Mouse (Mus musculus): ENCODE data around the gene Arpc2. TPM values are rescaled to one million over a fixed set of nuclear protein-coding genes. Genes with fewer than 3 reads are reported as not detected.

Gene Arpc2
- total RNA-seq, 2 experiments from 2014 or later: 140 to 145 TPM

GRCm38 (mm10) chr1:74237671-74238070 lies 1.8 kb downstream of the Arpc2 start:
- no peak for DNase-seq (ENCODE audit: low spot score in 2 of 2)

- no peak for DNase-seq (ENCODE audit: low spot score in 2 of 2)
Measured at GRCm38 (mm10) chr1:74238136-74238535, 2.3 kb downstream of the Arpc2 start.

- DNase-seq (ENCODE audit: low spot score in 2 of 2): no peak
Measured at GRCm38 (mm10) chr1:74239162-74239561, 3.3 kb downstream of the Arpc2 start.

- no peak for DNase-seq (ENCODE audit: low spot score in 2 of 2)
Measured at GRCm38 (mm10) chr1:74239618-74240017, 3.7 kb downstream of the Arpc2 start.

GRCm38 (mm10) chr1:74240311-74240710 lies 4.4 kb downstream of the Arpc2 start:
- DNase-seq (ENCODE audit: low spot score in 2 of 2): no peak

- no peak for DNase-seq (ENCODE audit: low spot score in 2 of 2)
Measured at GRCm38 (mm10) chr1:74240832-74241231, 4.9 kb downstream of the Arpc2 start.

- no peak for DNase-seq (ENCODE audit: low spot score in 2 of 2)
Measured at GRCm38 (mm10) chr1:74245525-74245924, 9.6 kb downstream of the Arpc2 start.

GRCm38 (mm10) chr1:74248799-74249198 lies 12.9 kb downstream of the Arpc2 start:
- no peak for DNase-seq (ENCODE audit: low spot score in 2 of 2)

GRCm38 (mm10) chr1:74249331-74249980 lies 13.6 kb downstream of the Arpc2 start:
- DNase-seq (ENCODE audit: low spot score in 2 of 2): no peak

GRCm38 (mm10) chr1:74250096-74250495 lies 14.2 kb downstream of the Arpc2 start:
- no peak for DNase-seq (ENCODE audit: low spot score in 2 of 2)

GRCm38 (mm10) chr1:74255704-74256345 lies 19.9 kb downstream of the Arpc2 start:
- DNase-seq (ENCODE audit: low spot score in 2 of 2): no peak

- no peak for DNase-seq (ENCODE audit: low spot score in 2 of 2)
Measured at GRCm38 (mm10) chr1:74256782-74257181, 20.9 kb downstream of the Arpc2 start.

- no peak for DNase-seq (ENCODE audit: low spot score in 2 of 2)
Measured at GRCm38 (mm10) chr1:74262510-74262909, 26.6 kb downstream of the Arpc2 start.

GRCm38 (mm10) chr1:74268750-74269149 lies 32.9 kb downstream of the Arpc2 start:
- no peak for DNase-seq (ENCODE audit: low spot score in 2 of 2)

GRCm38 (mm10) chr1:74271659-74272058 lies 35.8 kb downstream of the Arpc2 start:
- no peak for DNase-seq (ENCODE audit: low spot score in 2 of 2)

- DNase-seq (ENCODE audit: low spot score in 2 of 2): peak in 1 of 2 experiments; percentile 16
Measured at GRCm38 (mm10) chr1:74275015-74275414, 39.1 kb downstream of the Arpc2 start.

- no peak for DNase-seq (ENCODE audit: low spot score in 2 of 2)
Measured at GRCm38 (mm10) chr1:74277041-74277440, 41.2 kb downstream of the Arpc2 start.

- no peak for DNase-seq (ENCODE audit: low spot score in 2 of 2)
Measured at GRCm38 (mm10) chr1:74277883-74278537, 42.1 kb downstream of the Arpc2 start.

- no peak for DNase-seq (ENCODE audit: low spot score in 2 of 2)
Measured at GRCm38 (mm10) chr1:74278538-74278937, 42.7 kb downstream of the Arpc2 start, which contains the start of gene Gpbar1. Gene Gpbar1, plus strand, starts transcription at chr1:74278550.

- no peak for DNase-seq (ENCODE audit: low spot score in 2 of 2)
Measured at GRCm38 (mm10) chr1:74278988-74279387, 43.1 kb downstream of the Arpc2 start.

- no peak for DNase-seq (ENCODE audit: low spot score in 2 of 2)
Measured at GRCm38 (mm10) chr1:74280591-74281325, 44.9 kb downstream of the Arpc2 start.

- no peak for DNase-seq (ENCODE audit: low spot score in 2 of 2)
Measured at GRCm38 (mm10) chr1:74281372-74281771, 45.5 kb downstream of the Arpc2 start.

Measured in gastrocnemius, postnatal 4 days (tissue).